Mouse (Mus musculus) megakaryocyte-erythroid progenitor cell, adult 5-6 weeks (primary cell): ENCODE results near the gene Reep6. TPM values are rescaled to one million over a fixed set of nuclear protein-coding genes. Genes with fewer than 3 reads are reported as not detected.
A peak's percentile ranks its signal among the peaks of the same experiment; 100 is the strongest.

Experiments used
- ATAC-seq: replicated peaks from 2 replicates; pipeline ENCODE4 v1.8.0; 2016; ENCODE audit warnings: mild to moderate bottlenecking, inconsistent platforms; ENCODE audit not compliant: severe bottlenecking, poor library complexity, low FRiP score, low TSS enrichment
- total RNA-seq, 2 experiments: library from RNA; stranded (forward) in 1 of 2; stranded (reverse) in 1 of 2; fragments of 200-1000, 215-1000 nt in 1 of 2; fragments of >200 nt in 1 of 2; fragmentation: Nextera tagmentation in 1 of 2; gene quantifications; 2 replicates each; pipeline ENCODE4 v1.2.3; 2014 to 2017

The Reep6 gene
- total RNA-seq, 2 experiments from 2014 or later: 6.8 to 23.1 TPM

GRCm38 (mm10) chr10:80376160-80376559 lies 46.4 kb downstream of the Reep6 start:
- ATAC-seq: peak; percentile 77

GRCm38 (mm10) chr10:80377716-80378115 lies 48.0 kb downstream of the Reep6 start:
- ATAC-seq: no peak

- ATAC-seq: no peak
These were observed 53.0 kb downstream of the Reep6 start for GRCm38 (mm10) chr10:80382641-80383365.

- ATAC-seq: no peak
These were observed 53.7 kb downstream of the Reep6 start for GRCm38 (mm10) chr10:80383431-80383830.

GRCm38 (mm10) chr10:80384115-80384639 lies 54.4 kb downstream of the Reep6 start:
- ATAC-seq: 0 out of 2 replicates have a peak, but pooled peaks have one; percentile 8

GRCm38 (mm10) chr10:80384709-80385108 lies 55.0 kb downstream of the Reep6 start:
- ATAC-seq: peak; percentile 73

- no peak for ATAC-seq
These were observed 55.6 kb downstream of the Reep6 start for GRCm38 (mm10) chr10:80385310-80385709.

Other genes with a start within 250 kb of the Reep6 start
- gene Sbno2, start 224.4 kb upstream of the Reep6 start, total RNA-seq (2014; fragmentation: Nextera tagmentation): 34.4 and 39.7 TPM in 2 replicates
- 12.1 and 12.9 TPM in 2 replicates for gene Sbno2, start 224.4 kb upstream of the Reep6 start, total RNA-seq (2017)
- 152 and 213 TPM in 2 replicates for gene Stk11, start 214.2 kb upstream of the Reep6 start, total RNA-seq (2014; fragmentation: Nextera tagmentation)
- gene Stk11, start 214.2 kb upstream of the Reep6 start, total RNA-seq (2017): 116 and 174 TPM in 2 replicates
- 282 and 325 TPM in 2 replicates for gene Atp5d, start 191.3 kb upstream of the Reep6 start, total RNA-seq (2014; fragmentation: Nextera tagmentation)
- 29.3 and 49.3 TPM in 2 replicates for gene Atp5d, start 191.3 kb upstream of the Reep6 start, total RNA-seq (2017)
- 5.2 and 10.5 TPM in 2 replicates for gene Cbarp, start 189.1 kb upstream of the Reep6 start, total RNA-seq (2014; fragmentation: Nextera tagmentation)
- 3.7 TPM in 1 of 2 replicates, not detected in the other for gene Cbarp, start 189.1 kb upstream of the Reep6 start, total RNA-seq (2017)
- gene Midn, start 181.7 kb upstream of the Reep6 start, total RNA-seq (2014; fragmentation: Nextera tagmentation): 30.9 and 34.0 TPM in 2 replicates
- gene Midn, start 181.7 kb upstream of the Reep6 start, total RNA-seq (2017): 9.4 and 10.5 TPM in 2 replicates
- 31.5 and 44.0 TPM in 2 replicates for gene Cirbp, start 164.0 kb upstream of the Reep6 start, total RNA-seq (2014; fragmentation: Nextera tagmentation)
- gene Cirbp, start 164.0 kb upstream of the Reep6 start, total RNA-seq (2017): 30.8 and 73.1 TPM in 2 replicates
- gene 1600002K03Rik, start 157.0 kb upstream of the Reep6 start, total RNA-seq (2014; fragmentation: Nextera tagmentation): 14.2 and 22.9 TPM in 2 replicates
- gene 1600002K03Rik, start 157.0 kb upstream of the Reep6 start, total RNA-seq (2017): 25.4 and 27.8 TPM in 2 replicates
- 0.40 TPM in 1 of 2 replicates, not detected in the other for gene Efna2, start 150.5 kb upstream of the Reep6 start, total RNA-seq (2014; fragmentation: Nextera tagmentation)
- gene Efna2, start 150.5 kb upstream of the Reep6 start, total RNA-seq (2017): 0.80 TPM in 1 of 2 replicates, not detected in the other
- gene Mum1, start 103.5 kb upstream of the Reep6 start, total RNA-seq (2014; fragmentation: Nextera tagmentation): 60.8 and 124 TPM in 2 replicates
- gene Mum1, start 103.5 kb upstream of the Reep6 start, total RNA-seq (2017): 44.2 and 49.0 TPM in 2 replicates
- gene Ndufs7, start 80.8 kb upstream of the Reep6 start, total RNA-seq (2014; fragmentation: Nextera tagmentation): 196 and 302 TPM in 2 replicates
- 103 and 168 TPM in 2 replicates for gene Ndufs7, start 80.8 kb upstream of the Reep6 start, total RNA-seq (2017)
- gene Gamt, start 68.9 kb upstream of the Reep6 start, total RNA-seq (2014; fragmentation: Nextera tagmentation): 1.2 and 1.7 TPM in 2 replicates
- 2.1 and 3.0 TPM in 2 replicates for gene Gamt, start 68.9 kb upstream of the Reep6 start, total RNA-seq (2017)
- 152 and 163 TPM in 2 replicates for gene Dazap1, start 68.5 kb upstream of the Reep6 start, total RNA-seq (2014; fragmentation: Nextera tagmentation)
- 269 and 335 TPM in 2 replicates for gene Dazap1, start 68.5 kb upstream of the Reep6 start, total RNA-seq (2017)
- gene Rps15, start 37.5 kb upstream of the Reep6 start, total RNA-seq (2014; fragmentation: Nextera tagmentation): 4,307 and 4,493 TPM in 2 replicates
- 2,815 and 2,969 TPM in 2 replicates for gene Rps15, start 37.5 kb upstream of the Reep6 start, total RNA-seq (2017)
- gene Apc2, start 34.0 kb upstream of the Reep6 start, total RNA-seq (2014; fragmentation: Nextera tagmentation): 0.07 TPM in 1 of 2 replicates, not detected in the other
- not detected in 2 replicates for gene Apc2, start 34.0 kb upstream of the Reep6 start, total RNA-seq (2017)
- 34.1 and 50.4 TPM in 2 replicates for gene 2310011J03Rik, start 9.4 kb upstream of the Reep6 start, total RNA-seq (2014; fragmentation: Nextera tagmentation)
- gene 2310011J03Rik, start 9.4 kb upstream of the Reep6 start, total RNA-seq (2017): 16.6 and 21.3 TPM in 2 replicates
- 16.1 and 23.0 TPM in 2 replicates for gene Pcsk4, start 455 bp upstream of the Reep6 start, total RNA-seq (2014; fragmentation: Nextera tagmentation)
- 1.6 and 2.6 TPM in 2 replicates for gene Pcsk4, start 455 bp upstream of the Reep6 start, total RNA-seq (2017)
- gene Adamtsl5, start 18.5 kb downstream of the Reep6 start, total RNA-seq (2014; fragmentation: Nextera tagmentation): 1.5 and 3.3 TPM in 2 replicates
- gene Adamtsl5, start 18.5 kb downstream of the Reep6 start, total RNA-seq (2017): 0.30 and 2.3 TPM in 2 replicates
- 0.79 TPM in 1 of 2 replicates, not detected in the other for gene Plk5, start 26.5 kb downstream of the Reep6 start, total RNA-seq (2014; fragmentation: Nextera tagmentation)
- not detected in 2 replicates for gene Plk5, start 26.5 kb downstream of the Reep6 start, total RNA-seq (2017)
- gene Mex3d, start 57.7 kb downstream of the Reep6 start, total RNA-seq (2014; fragmentation: Nextera tagmentation): 8.0 and 9.1 TPM in 2 replicates
- gene Mex3d, start 57.7 kb downstream of the Reep6 start, total RNA-seq (2017): 13.0 and 14.7 TPM in 2 replicates
- gene Mbd3, start 69.6 kb downstream of the Reep6 start, total RNA-seq (2014; fragmentation: Nextera tagmentation): 105 and 113 TPM in 2 replicates
- gene Mbd3, start 69.6 kb downstream of the Reep6 start, total RNA-seq (2017): 80.0 and 93.8 TPM in 2 replicates
- gene Uqcr11, start 76.9 kb downstream of the Reep6 start, total RNA-seq (2014; fragmentation: Nextera tagmentation): 485 and 702 TPM in 2 replicates
- gene Uqcr11, start 76.9 kb downstream of the Reep6 start, total RNA-seq (2017): 241 and 254 TPM in 2 replicates
- gene Tcf3, start 103.7 kb downstream of the Reep6 start, total RNA-seq (2014; fragmentation: Nextera tagmentation): 154 and 175 TPM in 2 replicates
- 57.9 and 99.8 TPM in 2 replicates for gene Tcf3, start 103.7 kb downstream of the Reep6 start, total RNA-seq (2017)
- gene Onecut3, start 164.9 kb downstream of the Reep6 start, total RNA-seq (2014; fragmentation: Nextera tagmentation): not detected in 2 replicates
- not detected in 2 replicates for gene Onecut3, start 164.9 kb downstream of the Reep6 start, total RNA-seq (2017)
- not detected in 2 replicates for gene Atp8b3, start 209.2 kb downstream of the Reep6 start, total RNA-seq (2014; fragmentation: Nextera tagmentation)
- not detected in 2 replicates for gene Atp8b3, start 209.2 kb downstream of the Reep6 start, total RNA-seq (2017)
- gene Rexo1, start 231.6 kb downstream of the Reep6 start, total RNA-seq (2014; fragmentation: Nextera tagmentation): 52.1 and 57.1 TPM in 2 replicates
- gene Rexo1, start 231.6 kb downstream of the Reep6 start, total RNA-seq (2017): 9.8 and 15.3 TPM in 2 replicates
- gene Klf16, start 247.4 kb downstream of the Reep6 start, total RNA-seq (2014; fragmentation: Nextera tagmentation): 21.0 and 24.9 TPM in 2 replicates
- 7.2 and 14.6 TPM in 2 replicates for gene Klf16, start 247.4 kb downstream of the Reep6 start, total RNA-seq (2017)